Mouse (Mus musculus) A20 (cell line): ENCODE data around the gene Hace1.
"Not testable (repeated sequence)": the region's sequence is repeated elsewhere in the genome, so short reads cannot be mapped to it uniquely, and the experiment has no call there.

Experiments
- DNase-seq: peaks from one replicate; pipeline ENCODE4 v3.0.0-alpha.2; 2011; ENCODE audit warnings: low read depth, low spot score

Hace1 gene

GRCm38 (mm10) chr10:45577731-45578297 lies at the start of gene Hace1:
Gene Hace1, plus strand, starts transcription at chr10:45577829.
- peak; percentile 89 for DNase-seq

DNA sequence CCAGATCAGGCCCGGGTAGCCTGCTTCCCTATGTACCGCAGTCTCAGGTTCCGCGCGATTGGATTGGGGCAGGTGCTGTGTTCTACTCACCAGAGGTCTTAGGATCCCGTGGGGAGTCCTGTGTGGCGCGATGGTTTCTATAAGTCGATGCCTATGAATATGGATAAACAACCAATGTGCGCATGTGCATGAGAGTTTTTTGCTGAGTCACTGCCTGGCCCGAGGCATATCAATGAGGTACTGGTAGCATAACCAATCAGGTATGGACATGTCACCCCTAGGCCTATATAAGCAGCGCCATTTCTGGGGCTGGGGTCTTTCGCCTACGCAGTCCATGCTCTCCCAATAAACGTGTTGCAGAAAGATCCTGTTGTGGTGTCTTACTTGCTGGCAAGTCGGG lies 40.3 kb upstream of the Hace1 start:
- DNase-seq = not testable (repeated sequence)

- no peak for DNase-seq
Observed at GRCm38 (mm10) chr10:45542726-45543125, 34.9 kb upstream of the Hace1 start.

- peak; percentile 46 for DNase-seq
Observed at GRCm38 (mm10) chr10:45546799-45547198, 30.8 kb upstream of the Hace1 start.

- peak; percentile 75 for DNase-seq
Observed at GRCm38 (mm10) chr10:45578298-45578821, 731 bp downstream of the Hace1 start.

GRCm38 (mm10) chr10:45583310-45583709 lies 5.7 kb downstream of the Hace1 start:
- no peak for DNase-seq

- DNase-seq = no peak
Observed at GRCm38 (mm10) chr10:45583829-45584228, 6.2 kb downstream of the Hace1 start.

DNA sequence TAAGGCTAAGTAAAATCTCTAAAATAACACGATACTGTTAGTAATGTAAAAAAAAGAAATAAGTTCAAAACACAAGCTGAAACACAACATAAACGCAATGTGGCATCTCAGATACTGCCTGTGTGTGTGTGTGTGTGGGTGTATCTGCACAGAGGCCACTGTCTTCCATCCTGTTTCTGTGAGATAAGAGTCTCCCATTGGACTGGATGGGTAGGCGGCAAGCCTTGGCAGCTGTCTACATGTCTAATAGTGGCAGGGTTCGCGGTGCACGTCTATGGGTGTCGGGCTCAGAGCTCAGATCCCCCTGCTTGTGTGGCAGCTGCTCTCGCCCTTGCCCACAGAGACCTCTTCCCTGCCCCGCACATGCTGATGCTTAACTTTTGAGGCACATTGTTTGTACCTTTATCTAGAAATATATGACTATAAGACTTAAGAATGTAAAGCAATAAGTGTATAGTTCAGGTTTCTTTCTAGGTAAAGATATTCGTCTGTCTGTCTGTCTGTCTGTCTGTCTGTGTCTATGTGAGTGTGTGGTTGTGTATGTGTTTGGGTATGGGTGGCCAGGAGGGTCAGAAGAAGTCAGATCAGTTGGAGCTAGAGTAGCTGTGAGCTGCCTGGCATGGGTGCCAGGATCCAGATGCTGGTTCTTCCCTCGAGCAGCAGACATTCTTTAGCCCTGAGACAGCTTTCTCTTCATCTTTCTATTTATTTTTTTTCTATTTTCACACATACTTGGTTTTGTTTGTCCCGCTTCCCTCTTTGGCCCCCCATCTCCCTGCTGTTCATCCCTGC lies 6.9 kb downstream of the Hace1 start:
- DNase-seq = no peak

DNA sequence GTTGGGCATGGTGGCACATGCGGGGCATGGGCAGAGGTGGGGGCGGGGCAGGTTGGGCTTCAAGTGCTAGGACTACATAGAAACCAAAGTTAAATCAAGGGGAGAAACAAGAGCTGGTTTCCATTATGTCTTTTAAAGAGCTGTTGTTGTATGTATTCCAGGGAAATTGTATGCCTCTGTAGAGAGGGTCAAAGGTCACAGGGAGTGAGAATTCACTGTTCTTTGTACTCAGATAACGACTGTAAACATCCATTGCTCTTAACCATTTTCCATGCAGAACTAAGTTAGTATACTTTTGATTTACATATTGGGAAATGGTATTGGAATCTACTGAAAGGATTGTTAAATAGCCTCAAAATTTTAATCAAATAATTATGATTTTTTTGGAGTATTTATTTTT lies 28.2 kb downstream of the Hace1 start:
- DNase-seq = no peak

DNA sequence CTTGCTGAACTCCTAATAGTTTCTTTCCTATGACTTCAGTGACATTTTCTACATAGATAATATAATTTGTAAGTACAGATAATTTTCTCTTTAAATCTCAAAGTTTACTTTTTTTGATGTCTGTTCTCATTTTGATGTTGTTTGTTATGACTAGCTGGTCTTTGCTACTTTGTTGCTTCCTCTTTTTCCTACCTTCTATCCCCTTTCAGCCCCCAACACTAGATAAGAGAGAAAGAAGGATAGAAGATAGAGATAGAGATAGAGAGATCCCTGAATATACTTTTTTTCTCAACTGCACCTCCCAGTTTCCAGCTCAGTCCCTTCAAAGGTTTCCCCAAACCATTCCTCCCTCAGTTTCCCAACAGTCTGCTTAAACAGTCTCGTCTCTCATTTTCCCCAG lies 33.1 kb downstream of the Hace1 start:
- no peak for DNase-seq

GRCm38 (mm10) chr10:45616012-45616411 lies 38.4 kb downstream of the Hace1 start:
- no peak for DNase-seq

GRCm38 (mm10) chr10:45619039-45619438 lies 41.4 kb downstream of the Hace1 start:
- no peak for DNase-seq

DNA sequence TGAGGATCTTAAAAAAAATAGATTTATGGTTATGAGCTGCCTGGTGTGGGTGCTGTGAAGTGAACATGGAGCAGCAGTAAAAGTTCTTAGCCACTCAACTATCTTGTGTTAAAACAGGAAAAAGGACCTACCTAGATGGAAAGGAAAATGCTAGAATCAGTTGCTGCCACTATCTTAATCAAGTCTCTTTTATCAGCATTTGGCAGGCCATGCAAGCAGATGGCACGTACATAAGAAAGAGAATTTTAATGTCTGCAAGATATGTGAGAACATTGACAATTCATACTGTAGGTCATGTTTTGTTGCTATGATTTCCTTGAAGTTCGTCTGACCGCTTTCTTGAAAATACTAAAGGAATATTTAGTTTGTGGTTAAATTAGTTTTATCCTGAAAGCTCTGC lies 54.4 kb downstream of the Hace1 start:
- no peak for DNase-seq

DNA sequence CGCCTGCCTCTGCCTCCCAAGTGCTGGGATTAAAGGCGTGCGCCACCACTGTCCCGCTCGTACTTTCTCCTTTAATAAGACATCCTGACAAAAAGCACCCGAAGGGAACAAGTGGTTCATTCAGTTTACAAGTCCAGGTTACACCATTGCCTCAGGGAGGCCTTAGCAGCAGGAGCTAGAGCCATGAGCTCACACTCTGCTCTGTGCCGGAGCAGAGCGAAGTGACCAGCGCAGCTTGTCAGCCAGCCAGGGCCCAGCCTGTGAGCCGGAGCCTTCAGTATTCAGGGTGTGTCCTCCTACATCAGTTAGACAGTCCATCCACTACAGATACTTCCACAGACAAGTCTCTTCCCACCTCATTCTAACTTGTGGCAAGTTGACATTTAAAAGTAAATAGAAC lies 55.0 kb downstream of the Hace1 start:
- DNase-seq = no peak

GRCm38 (mm10) chr10:45635201-45635600 lies 57.6 kb downstream of the Hace1 start:
- peak; percentile 8 for DNase-seq

- no peak for DNase-seq
Observed at GRCm38 (mm10) chr10:45639762-45640161, 62.1 kb downstream of the Hace1 start.

DNA sequence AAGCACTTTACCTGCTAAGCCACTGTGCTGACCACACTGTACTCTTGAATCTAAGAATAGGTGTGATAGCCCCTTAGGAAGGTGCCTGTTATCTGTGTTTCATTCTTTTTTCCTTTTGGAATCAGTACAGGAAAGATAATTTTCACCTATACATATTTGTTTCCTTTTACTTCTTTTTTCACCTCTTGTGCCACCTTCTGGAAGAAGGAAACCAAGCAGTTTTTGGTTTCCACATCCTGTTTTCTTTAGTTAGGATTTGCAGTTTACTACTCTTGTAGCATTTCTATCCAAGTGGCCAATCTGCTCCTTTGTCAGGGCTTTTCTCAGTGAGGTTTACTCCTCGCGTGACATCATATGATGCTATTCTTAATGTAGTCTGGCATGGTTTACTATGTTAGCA lies 76.4 kb downstream of the Hace1 start:
- no peak for DNase-seq

DNA sequence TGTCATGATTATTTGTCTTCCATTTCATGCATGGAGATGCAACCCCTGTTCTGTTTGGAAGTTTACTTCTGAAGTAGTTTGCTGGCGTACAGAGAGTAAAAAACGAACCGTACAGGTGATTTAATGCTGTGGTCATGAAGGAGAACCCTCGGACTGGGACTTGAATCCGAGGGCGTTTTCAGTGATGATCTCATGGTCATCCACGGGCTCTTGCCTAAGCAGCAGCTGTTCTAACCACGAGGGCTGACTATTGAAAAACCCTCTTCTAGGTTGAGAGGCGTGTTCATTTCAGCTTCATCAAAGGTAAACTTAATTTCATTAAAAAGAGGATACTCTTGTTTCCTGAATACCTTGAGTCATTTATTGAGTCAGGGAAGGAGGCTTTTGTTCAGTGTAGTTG lies 84.4 kb downstream of the Hace1 start:
- DNase-seq = no peak

DNA sequence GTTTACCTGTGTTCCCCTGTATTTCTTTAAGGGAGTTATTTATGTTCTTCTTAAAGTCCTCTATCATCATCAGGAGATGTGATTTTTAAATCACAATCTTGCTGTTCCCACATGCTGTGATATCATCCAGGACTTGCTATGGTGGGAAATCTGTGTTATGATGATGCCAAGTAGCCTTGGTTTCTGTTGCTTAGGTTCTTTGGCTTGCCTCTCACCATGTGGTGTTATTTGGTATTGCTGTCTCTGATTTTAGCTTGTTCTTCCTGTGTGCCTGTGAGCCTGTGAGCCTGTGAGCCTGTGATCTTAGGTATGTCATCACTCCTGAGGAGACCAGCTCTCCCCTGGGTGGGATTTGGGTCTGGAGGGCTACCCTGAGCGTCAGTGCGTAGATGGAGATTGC lies 90.6 kb downstream of the Hace1 start:
- DNase-seq = no peak

- DNase-seq = peak; percentile 32
Observed at GRCm38 (mm10) chr10:45676796-45677195, 99.2 kb downstream of the Hace1 start.

DNA sequence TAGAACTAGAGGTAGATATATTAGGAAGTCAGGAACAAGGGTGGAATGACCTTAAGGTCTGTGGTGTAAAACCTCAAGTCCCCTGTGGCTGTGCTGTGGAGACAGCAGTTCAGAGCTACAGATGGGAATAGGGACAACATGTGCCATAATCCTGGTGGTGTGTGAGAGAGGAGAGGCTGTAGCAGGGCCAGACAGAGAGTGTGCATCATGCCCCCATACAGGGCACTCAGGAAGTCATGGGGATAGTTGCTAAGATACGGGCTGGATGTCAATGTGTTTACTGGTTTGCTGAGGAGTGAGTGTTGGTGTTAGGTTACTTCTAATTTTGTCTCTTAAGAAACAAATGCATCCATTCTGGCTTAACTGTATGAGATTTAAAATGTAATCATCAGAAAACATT lies 108.6 kb downstream of the Hace1 start:
- no peak for DNase-seq

GRCm38 (mm10) chr10:45694931-45695330 lies 117.3 kb downstream of the Hace1 start:
- DNase-seq = no peak

GRCm38 (mm10) chr10:45695522-45695921 lies 117.9 kb downstream of the Hace1 start:
- no peak for DNase-seq
